Mouse (Mus musculus) heart, adult 2 months (tissue): ENCODE measurements around the gene Dgkq.

Experiments used
- CTCF ChIP-seq: fragments of 200-600 bp; IDR thresholded peaks from 2 replicates; pipeline ENCODE4 v1.8.1; 2022; ENCODE audit warnings: antibody characterized with exemption, mild to moderate bottlenecking, moderate library complexity
- POLR2A ChIP-seq: fragments of 200-500 bp; IDR thresholded peaks from 2 replicates; pipeline ENCODE4 v1.6.1; 2011; ENCODE audit warnings: mild to moderate bottlenecking, low read depth, low read length, control low read depth; ENCODE audit not compliant: insufficient read depth

DNA sequence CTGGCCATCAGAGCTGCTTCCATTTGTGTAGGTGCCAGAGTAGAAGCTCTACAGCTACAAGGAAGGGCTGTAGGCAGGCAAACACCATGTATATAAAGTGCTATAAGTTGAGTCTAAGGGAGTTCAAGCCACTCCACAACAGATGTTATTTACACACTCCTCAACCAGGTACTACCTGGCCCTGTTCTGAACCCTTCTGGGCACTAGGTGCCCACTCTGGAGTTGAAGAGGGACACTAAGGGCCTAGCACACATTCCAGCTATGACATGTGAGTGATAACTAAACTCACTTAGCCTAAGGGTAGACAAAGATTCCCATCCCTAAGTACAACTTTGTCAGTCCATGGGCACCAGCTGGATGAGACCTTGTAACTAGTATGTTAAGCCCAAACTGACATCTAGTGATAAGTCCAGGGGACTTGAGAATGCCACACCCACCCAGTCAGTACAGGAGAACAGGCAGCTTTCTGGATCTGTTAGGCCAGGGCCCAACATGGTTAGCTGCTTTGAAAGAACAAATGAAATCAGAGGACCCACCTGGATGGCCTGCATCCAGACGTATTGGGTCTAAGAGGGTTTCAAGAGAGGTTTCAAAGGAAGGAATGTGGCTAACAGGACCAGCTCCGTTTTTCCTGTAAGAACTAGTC lies 21.5 kb downstream of the Dgkq start:
- TF ChIP-seq POLR2A (no peak), CTCF (no peak)
